Mouse (Mus musculus) forebrain, embryonic 15.5 days (tissue): ENCODE results near the gene Eif2b5. TPM values are rescaled to one million over a fixed set of nuclear protein-coding genes. Genes with fewer than 3 reads are reported as not detected.

ENCODE experiments used
- ATAC-seq: fragments of 200-750 bp; cut with Nextera tagmentation; replicated peaks from 2 replicates; pipeline ENCODE4 v1.8.0; 2017; ENCODE audit warnings: mild to moderate bottlenecking, moderate TSS enrichment, moderate library complexity
- H3K27ac ChIP-seq: fragments of 300-500 bp; sonication (generic); replicated peaks from 2 replicates; pipeline ENCODE4 v1.5.1; 2015; ENCODE audit warnings: mild to moderate bottlenecking, inconsistent platforms
- H3K27me3 ChIP-seq: fragments of 300-500 bp; sonication (generic); 2 replicates; pipeline ENCODE4 v1.6.1; 2015; ENCODE audit warnings: inconsistent platforms
- H3K36me3 ChIP-seq: fragments of 300-500 bp; sonication (generic); 2 replicates; pipeline ENCODE4 v1.6.1; 2015; ENCODE audit warnings: mild to moderate bottlenecking, inconsistent platforms
- H3K4me1 ChIP-seq: fragments of 300-500 bp; sonication (generic); 2 replicates; pipeline ENCODE4 v1.6.1; 2015; ENCODE audit warnings: inconsistent platforms
- H3K4me2 ChIP-seq: fragments of 300-500 bp; sonication (generic); replicated peaks from 2 replicates; pipeline ENCODE4 v1.6.1; 2015; ENCODE audit warnings: mild to moderate bottlenecking, inconsistent platforms
- H3K4me3 ChIP-seq: fragments of 300-500 bp; sonication (generic); 2 replicates; pipeline ENCODE4 v1.5.1; 2015; ENCODE audit warnings: mild to moderate bottlenecking, inconsistent platforms
- H3K9ac ChIP-seq: fragments of 300-500 bp; sonication (generic); replicated peaks from 2 replicates; pipeline ENCODE4 v1.6.1; 2015; ENCODE audit warnings: mild to moderate bottlenecking, inconsistent platforms
- H3K9me3 ChIP-seq: fragments of 300-500 bp; sonication (generic); 2 replicates; pipeline ENCODE4 v1.6.1; 2016; ENCODE audit warnings: inconsistent platforms
- WGBS: fragments of 180-500 bp; shearing (Covaris S2); methylation state at CpG from one replicate; pipeline ENCODE4 v1.1.7; 2015; ENCODE audit warnings: mixed read lengths; 5-methylcytosine and 5-hydroxymethylcytosine counted together
- polyA plus RNA-seq: library from polyadenylated mRNA; unstranded; fragments of >200 nt; fragmentation: Nextera tagmentation; extraction: Ambion mirVana; gene quantifications from 2 replicates; pipeline ENCODE4 v1.2.1, GENCODE M21; 2015

Eif2b5 gene
- polyA plus RNA-seq, 1 experiment from 2014 or later, result 96.8 TPM

GRCm38 (mm10) chr16:20493452-20493851 is 5.2 kb upstream of the Eif2b5 start:
- Histone ChIP-seq H3K27me3 (0 out of 2 replicates have a peak, but pooled peaks cover 15% of the 10 kb centered on the region), H3K4me1 (peaks cover 13% of the 10 kb centered on the region), H3K9ac (no peak overlapping the region), H3K4me3 (no peak overlapping the region), H3K27ac (no peak overlapping the region), H3K4me2 (no peak overlapping the region), H3K36me3 (no peaks in the 10 kb centered on the region), H3K9me3 (no peaks in the 10 kb centered on the region)
- 78% methylated on average over 2 of the region's 2 CpGs for WGBS
- ATAC-seq, result no peak

GRCm38 (mm10) chr16:20496671-20497600 is 1.7 kb upstream of the Eif2b5 start:
- ATAC-seq, result peak; percentile 46
- no peak overlapping the region for H3K27ac ChIP-seq
- H3K27me3 ChIP-seq, result 0 out of 2 replicates have a peak, but pooled peaks cover 15% of the 10 kb centered on the region
- H3K9me3 ChIP-seq, result no peaks in the 10 kb centered on the region
- peaks cover 10% of the 10 kb centered on the region for H3K36me3 ChIP-seq
- peaks cover 23% of the 10 kb centered on the region for H3K4me1 ChIP-seq
- peak overlapping the region; percentile 20 for H3K4me3 ChIP-seq
- WGBS, result 21% methylated on average over 25 of the region's 25 CpGs
- H3K4me2 ChIP-seq, result peak overlapping the region; percentile 41
- no peak overlapping the region for H3K9ac ChIP-seq

- peak overlapping the region; percentile 85 for H3K27ac ChIP-seq
- H3K4me3 ChIP-seq, result peak overlapping the region; percentile 81
- 11% methylated on average over 16 of the region's 16 CpGs for WGBS
- H3K27me3 ChIP-seq, result 0 out of 2 replicates have a peak, but pooled peaks cover 15% of the 10 kb centered on the region
- H3K4me2 ChIP-seq, result peak overlapping the region; percentile 85
- no peaks in the 10 kb centered on the region for H3K9me3 ChIP-seq
- peaks cover 23% of the 10 kb centered on the region for H3K4me1 ChIP-seq
- peaks cover 22% of the 10 kb centered on the region for H3K36me3 ChIP-seq
- peak overlapping the region; percentile 93 for H3K9ac ChIP-seq
- no peak for ATAC-seq
Observed at GRCm38 (mm10) chr16:20497980-20498676, 489 bp upstream of the Eif2b5 start.

- Histone ChIP-seq H3K4me2 (no peak overlapping the region), H3K9me3 (no peaks in the 10 kb centered on the region), H3K27me3 (no peaks in the 10 kb centered on the region), H3K4me1 (no peaks in the 10 kb centered on the region), H3K36me3 (peaks cover 98% of the 10 kb centered on the region), H3K4me3 (no peak overlapping the region), H3K27ac (no peak overlapping the region), H3K9ac (no peak overlapping the region)
- WGBS, result 84% methylated on average over 8 of the region's 8 CpGs
- ATAC-seq, result no peak
Observed at GRCm38 (mm10) chr16:20506000-20506399, 7.4 kb downstream of the Eif2b5 start.

GRCm38 (mm10) chr16:20509349-20509748 is 10.7 kb downstream of the Eif2b5 start:
- peaks cover 71% of the 10 kb centered on the region for H3K36me3 ChIP-seq
- no peak overlapping the region for H3K4me2 ChIP-seq
- no peaks in the 10 kb centered on the region for H3K9me3 ChIP-seq
- H3K4me1 ChIP-seq, result no peaks in the 10 kb centered on the region
- H3K9ac ChIP-seq, result no peak overlapping the region
- H3K27me3 ChIP-seq, result no peaks in the 10 kb centered on the region
- H3K27ac ChIP-seq, result no peak overlapping the region
- 0 out of 2 replicates have a peak, but pooled peaks have one; percentile 46 for ATAC-seq
- no peak overlapping the region for H3K4me3 ChIP-seq
- 78% methylated on average over 3 of the region's 3 CpGs for WGBS

GRCm38 (mm10) chr16:20511277-20511847 is 12.7 kb downstream of the Eif2b5 start:
- H3K4me1 ChIP-seq, result 0 out of 2 replicates have a peak, but pooled peaks cover 2% of the 10 kb centered on the region
- H3K9ac ChIP-seq, result no peak overlapping the region
- no peak overlapping the region for H3K4me3 ChIP-seq
- H3K27me3 ChIP-seq, result no peaks in the 10 kb centered on the region
- ATAC-seq, result no peak
- H3K27ac ChIP-seq, result no peak overlapping the region
- no peaks in the 10 kb centered on the region for H3K9me3 ChIP-seq
- H3K36me3 ChIP-seq, result peaks cover 51% of the 10 kb centered on the region
- WGBS, result 92% methylated on average over 7 of the region's 7 CpGs
- H3K4me2 ChIP-seq, result no peak overlapping the region

- no peaks in the 10 kb centered on the region for H3K27me3 ChIP-seq
- H3K36me3 ChIP-seq, result peaks cover 6% of the 10 kb centered on the region
- H3K4me3 ChIP-seq, result peak overlapping the region; percentile 69
- peak overlapping the region; percentile 94 for H3K9ac ChIP-seq
- peak overlapping the region; percentile 80 for H3K4me2 ChIP-seq
- H3K4me1 ChIP-seq, result peaks cover 24% of the 10 kb centered on the region
- H3K9me3 ChIP-seq, result no peaks in the 10 kb centered on the region
- no peak for ATAC-seq
- peak overlapping the region; percentile 89 for H3K27ac ChIP-seq
Observed at GRCm38 (mm10) chr16:20516032-20516431, 17.4 kb downstream of the Eif2b5 start.

- Histone ChIP-seq H3K9ac (peak within 1 kb of the TSS; percentile 94), H3K4me1 (peaks cover 24% of the 10 kb centered on the region), H3K27me3 (no peaks in the 10 kb centered on the region), H3K9me3 (no peaks in the 10 kb centered on the region), H3K27ac (peak within 1 kb of the TSS; percentile 89), H3K4me3 (peak within 1 kb of the TSS; percentile 69), H3K36me3 (peaks cover under 1% of the 10 kb centered on the region; the same call in 1 of the 2 replicates), H3K4me2 (peak within 1 kb of the TSS; percentile 80)
- ATAC-seq, result peak; percentile 96
- 1% methylated on average over 39 of the region's 55 CpGs for WGBS
Observed at GRCm38 (mm10) chr16:20516726-20517201, 18.1 kb downstream of the Eif2b5 start, which contains the start of gene Dvl3. TSS of gene Dvl3 (plus strand) at chr16:20516982.

- Histone ChIP-seq H3K4me1 (peaks cover 24% of the 10 kb centered on the region), H3K4me2 (peak overlapping the region; percentile 80), H3K9me3 (no peaks in the 10 kb centered on the region), H3K27me3 (no peaks in the 10 kb centered on the region), H3K36me3 (peaks cover 3% of the 10 kb centered on the region; the same call in 1 of the 2 replicates), H3K27ac (peak overlapping the region; percentile 89), H3K9ac (peak overlapping the region; percentile 94), H3K4me3 (peak overlapping the region; percentile 69)
- under 1% methylated on average over 26 of the region's 26 CpGs for WGBS
- peak; percentile 38; the same call in 1 of the 2 replicates for ATAC-seq
Observed at GRCm38 (mm10) chr16:20517216-20517615, 18.6 kb downstream of the Eif2b5 start.

- peaks cover 3% of the 10 kb centered on the region for H3K36me3 ChIP-seq
- ATAC-seq, result peak; percentile 32
- peak overlapping the region; percentile 94 for H3K9ac ChIP-seq
- no peaks in the 10 kb centered on the region for H3K27me3 ChIP-seq
- no peaks in the 10 kb centered on the region for H3K9me3 ChIP-seq
- H3K4me1 ChIP-seq, result peaks cover 24% of the 10 kb centered on the region
- peak overlapping the region; percentile 69 for H3K4me3 ChIP-seq
- H3K4me2 ChIP-seq, result peak overlapping the region; percentile 80
- peak overlapping the region; percentile 89 for H3K27ac ChIP-seq
- 0% methylated on average over 6 of the region's 6 CpGs for WGBS
Observed at GRCm38 (mm10) chr16:20517701-20518374, 19.2 kb downstream of the Eif2b5 start.

- no peaks in the 10 kb centered on the region for H3K27me3 ChIP-seq
- H3K36me3 ChIP-seq, result peaks cover 61% of the 10 kb centered on the region
- H3K27ac ChIP-seq, result no peak overlapping the region
- ATAC-seq, result no peak
- no peaks in the 10 kb centered on the region for H3K9me3 ChIP-seq
- no peak overlapping the region for H3K4me2 ChIP-seq
- no peak overlapping the region for H3K9ac ChIP-seq
- H3K4me3 ChIP-seq, result no peak overlapping the region
- WGBS, result 81% methylated on average over 10 of the region's 10 CpGs
- peaks cover 13% of the 10 kb centered on the region for H3K4me1 ChIP-seq
Observed at GRCm38 (mm10) chr16:20523886-20524285, 25.3 kb downstream of the Eif2b5 start.
